Mouse (Mus musculus) cerebral cortex, adult 2 months (tissue): Measurements from ENCODE around the gene 1700025G04Rik.

Source experiments
- WGBS: fragments of 180-500 bp; shearing (Covaris S2); methylation state at CpG from one replicate; pipeline ENCODE4 v1.1.7; 2018; 5-methylcytosine and 5-hydroxymethylcytosine counted together

1700025G04Rik gene

GRCm38 (mm10) chr1:151994271-151994670, 95.7 kb downstream of the 1700025G04Rik start:
- WGBS, result 76% methylated on average over 6 of the region's 6 CpGs

GRCm38 (mm10) chr1:151991505-151991904, 98.4 kb downstream of the 1700025G04Rik start:
- WGBS, result 91% methylated on average over 4 of the region's 4 CpGs

- 91% methylated on average over 4 of the region's 4 CpGs for WGBS
Measured at GRCm38 (mm10) chr1:151990615-151991014, 99.3 kb downstream of the 1700025G04Rik start.

- WGBS, result 93% methylated on average over 7 of the region's 7 CpGs
Measured at GRCm38 (mm10) chr1:151988713-151989112, 101.2 kb downstream of the 1700025G04Rik start.

GRCm38 (mm10) chr1:151988066-151988465, 101.9 kb downstream of the 1700025G04Rik start:
- WGBS, result 88% methylated on average over 8 of the region's 8 CpGs

- 47% methylated on average over 11 of the region's 11 CpGs for WGBS
Measured at GRCm38 (mm10) chr1:151986024-151986778, 103.7 kb downstream of the 1700025G04Rik start.

- WGBS, result 100% methylated on average over 1 of the region's 1 CpGs
Measured at GRCm38 (mm10) chr1:151985056-151985455, 104.9 kb downstream of the 1700025G04Rik start.

GRCm38 (mm10) chr1:151983991-151984390, 105.9 kb downstream of the 1700025G04Rik start:
- 51% methylated on average over 4 of the region's 4 CpGs for WGBS

GRCm38 (mm10) chr1:151980498-151980897, 109.4 kb downstream of the 1700025G04Rik start:
- 61% methylated on average over 7 of the region's 7 CpGs for WGBS

- WGBS, result 64% methylated on average over 13 of the region's 13 CpGs
Measured at GRCm38 (mm10) chr1:151979803-151980456, 110.0 kb downstream of the 1700025G04Rik start.

- 92% methylated on average over 15 of the region's 15 CpGs for WGBS
Measured at GRCm38 (mm10) chr1:151978751-151979150, 111.2 kb downstream of the 1700025G04Rik start.

GRCm38 (mm10) chr1:151977596-151977995, 112.3 kb downstream of the 1700025G04Rik start:
- WGBS, result 59% methylated on average over 5 of the region's 5 CpGs

GRCm38 (mm10) chr1:151976850-151977249, 113.1 kb downstream of the 1700025G04Rik start:
- whole genome bisulfite sequencing, result 66% methylated on average over 3 of the region's 3 CpGs

- 86% methylated on average over 17 of the region's 17 CpGs for WGBS
Measured at GRCm38 (mm10) chr1:151975418-151976379, 114.2 kb downstream of the 1700025G04Rik start.

GRCm38 (mm10) chr1:151974887-151975286, 115.0 kb downstream of the 1700025G04Rik start:
- 55% methylated on average over 8 of the region's 8 CpGs for WGBS

GRCm38 (mm10) chr1:151974424-151974823, 115.5 kb downstream of the 1700025G04Rik start:
- 85% methylated on average over 7 of the region's 7 CpGs for WGBS

- WGBS, result 76% methylated on average over 5 of the region's 5 CpGs
Measured at GRCm38 (mm10) chr1:151973110-151973700, 116.7 kb downstream of the 1700025G04Rik start.

- 89% methylated on average over 2 of the region's 2 CpGs for WGBS
Measured at GRCm38 (mm10) chr1:151971581-151971980, 118.3 kb downstream of the 1700025G04Rik start.

- 94% methylated on average over 5 of the region's 5 CpGs for WGBS
Measured at GRCm38 (mm10) chr1:151968126-151968525, 121.8 kb downstream of the 1700025G04Rik start.

- 85% methylated on average over 2 of the region's 2 CpGs for WGBS
Measured at GRCm38 (mm10) chr1:151964811-151965210, 125.1 kb downstream of the 1700025G04Rik start.

GRCm38 (mm10) chr1:151963248-151963647, 126.7 kb downstream of the 1700025G04Rik start:
- WGBS, result 78% methylated on average over 7 of the region's 7 CpGs
